Mouse (Mus musculus) neural tube, embryonic 11.5 days (tissue): ENCODE data around the gene Trmt61a. TPM values are rescaled to one million over a fixed set of nuclear protein-coding genes. Genes with fewer than 3 reads are reported as not detected.

Experiments used
- ATAC-seq: fragments of 200-750 bp; cut with Nextera tagmentation; 2 replicates; pipeline ENCODE4 v1.8.0; 2017; ENCODE audit warnings: moderate number of reproducible peaks, mild to moderate bottlenecking, moderate TSS enrichment, moderate library complexity; ENCODE audit not compliant: insufficient read depth, low FRiP score, low TSS enrichment
- DNase-seq: peaks from one replicate; pipeline ENCODE4 v3.0.0-alpha.2; 2015; ENCODE audit warnings: low spot score
- H3K27ac ChIP-seq: fragments of 300-500 bp; sonication (generic); 2 replicates; pipeline ENCODE4 v1.5.1; 2014; ENCODE audit warnings: low read depth, mild to moderate bottlenecking, low read length
- H3K27me3 ChIP-seq: fragments of 300-500 bp; sonication (generic); 2 replicates; pipeline ENCODE4 v1.6.1; 2014; ENCODE audit warnings: mild to moderate bottlenecking, low read length, mixed read lengths; ENCODE audit not compliant: control insufficient read depth, insufficient read depth
- H3K36me3 ChIP-seq: fragments of 300-500 bp; sonication (generic); 2 replicates; pipeline ENCODE4 v1.6.1; 2014; ENCODE audit warnings: mild to moderate bottlenecking, low read length, moderate library complexity, mixed read lengths; ENCODE audit not compliant: control insufficient read depth, insufficient read depth
- H3K4me1 ChIP-seq: fragments of 300-500 bp; sonication (generic); 2 replicates; pipeline ENCODE4 v1.6.1; 2014; ENCODE audit warnings: low read length, mixed read lengths; ENCODE audit not compliant: control insufficient read depth, insufficient read depth
- H3K4me2 ChIP-seq: fragments of 300-500 bp; sonication (generic); 2 replicates; pipeline ENCODE4 v1.6.1; 2014; ENCODE audit warnings: low read depth, mild to moderate bottlenecking, moderate library complexity
- H3K4me3 ChIP-seq: fragments of 300-500 bp; sonication (generic); 2 replicates; pipeline ENCODE4 v1.5.1; 2014; ENCODE audit warnings: low read depth, low read length
- H3K9ac ChIP-seq: fragments of 300-500 bp; sonication (generic); 2 replicates; pipeline ENCODE4 v1.6.1; 2014; ENCODE audit warnings: mild to moderate bottlenecking, low read length
- H3K9me3 ChIP-seq: fragments of 300-500 bp; sonication (generic); 2 replicates; pipeline ENCODE4 v1.6.1; 2016; ENCODE audit warnings: low read length; ENCODE audit not compliant: control insufficient read depth
- WGBS: fragments of 180-500 bp; shearing (Covaris S2); extraction: QIAGEN DNeasy Blood & Tissue Kit; methylation state at CpG from one replicate; pipeline ENCODE4 v1.1.7; 2014; 5-methylcytosine and 5-hydroxymethylcytosine counted together
- polyA plus RNA-seq: library from polyadenylated mRNA; unstranded; fragments of >200 nt; fragmentation: Nextera tagmentation; extraction: Ambion mirVana; gene quantifications from 2 replicates; pipeline ENCODE4 v1.2.1, GENCODE M21; 2014

The Trmt61a gene
- polyA plus RNA-seq, 1 experiment from 2014 or later = 6.6 TPM

DNA sequence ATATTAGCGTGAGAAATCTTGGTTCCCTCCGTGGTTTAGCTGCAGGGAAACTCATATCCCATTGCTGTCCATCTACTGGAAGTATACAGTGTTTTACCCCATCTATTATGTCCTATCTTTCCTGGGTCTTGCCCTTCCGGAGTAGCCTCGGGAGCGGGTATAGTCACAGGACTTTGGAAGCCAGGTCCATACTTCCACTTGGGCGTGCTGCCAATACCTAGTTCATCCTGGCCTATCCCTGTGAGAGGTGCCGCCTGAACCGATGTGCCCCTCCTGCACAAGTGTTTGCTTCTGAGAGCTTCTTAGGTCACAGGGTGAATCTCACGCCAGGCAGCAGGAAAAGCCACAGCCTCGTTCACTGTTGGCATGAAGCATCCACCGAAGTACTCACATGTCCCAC lies 11.5 kb downstream of the Trmt61a start:
- Histone ChIP-seq H3K36me3 (no peaks in the 10 kb centered on the region), H3K4me2 (no peak overlapping the region), H3K9ac (no peak overlapping the region), H3K4me1 (peaks cover 48% of the 10 kb centered on the region), H3K27me3 (no peaks in the 10 kb centered on the region), H3K9me3 (no peaks in the 10 kb centered on the region), H3K27ac (no peak overlapping the region), H3K4me3 (no peak overlapping the region)
- ATAC-seq (no peak), DNase-seq (no peak)
- WGBS = 89% methylated on average over 11 of the region's 11 CpGs

DNA sequence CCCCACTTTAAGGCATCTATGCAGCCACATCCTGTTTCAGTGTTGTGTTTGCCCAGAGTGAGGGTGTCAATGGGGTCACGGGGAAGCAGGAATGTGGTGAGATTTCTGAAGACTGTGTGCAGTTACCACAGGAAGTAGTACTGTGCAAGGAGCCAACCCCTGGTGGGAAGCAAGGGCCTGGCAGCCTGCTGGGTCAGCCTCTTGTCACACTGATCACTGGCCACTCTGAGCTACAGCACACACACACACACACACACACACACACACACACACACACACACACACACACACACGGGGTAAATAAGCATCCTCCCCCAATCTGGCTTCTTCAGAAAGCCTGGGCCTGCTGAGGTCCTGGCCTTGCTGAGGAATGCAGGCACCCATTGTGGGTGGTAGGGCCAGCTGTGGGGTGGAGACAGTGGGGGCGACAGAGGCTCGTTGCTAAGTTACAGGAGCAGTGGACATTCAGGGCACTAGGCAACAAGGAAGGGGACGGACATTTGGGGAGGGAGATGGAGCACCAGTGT lies 13.5 kb downstream of the Trmt61a start:
- DNase-seq = peak; percentile 77
- Histone ChIP-seq H3K4me2 (0 out of 2 replicates have a peak overlapping the region, but pooled peaks have one; percentile 14), H3K27ac (peak overlapping the region; percentile 92), H3K27me3 (no peaks in the 10 kb centered on the region), H3K9ac (peak overlapping the region; percentile 18; the same call in 1 of the 2 replicates), H3K4me3 (no peak overlapping the region), H3K36me3 (no peaks in the 10 kb centered on the region), H3K4me1 (peaks cover 65% of the 10 kb centered on the region), H3K9me3 (no peaks in the 10 kb centered on the region)
- ATAC-seq = peak; percentile 20; the same call in 1 of the 2 replicates
- 5% methylated on average over 5 of the region's 5 CpGs for WGBS

GRCm38 (mm10) chr12:111692899-111693298 lies 15.0 kb downstream of the Trmt61a start:
- peaks cover 56% of the 10 kb centered on the region for H3K4me1 ChIP-seq
- no peak overlapping the region for H3K4me3 ChIP-seq
- peak overlapping the region; percentile 92 for H3K27ac ChIP-seq
- H3K9me3 ChIP-seq = no peaks in the 10 kb centered on the region
- H3K36me3 ChIP-seq = no peaks in the 10 kb centered on the region
- no peaks in the 10 kb centered on the region for H3K27me3 ChIP-seq
- H3K4me2 ChIP-seq = no peak overlapping the region
- 64% methylated on average over 5 of the region's 5 CpGs for WGBS
- ATAC-seq (no peak), DNase-seq (no peak)
- H3K9ac ChIP-seq = peak overlapping the region; percentile 45

- DNase-seq (peak; percentile 89), ATAC-seq (peak; percentile 81)
- Histone ChIP-seq H3K4me1 (peaks cover 56% of the 10 kb centered on the region), H3K4me2 (peak overlapping the region; percentile 32), H3K27ac (peak overlapping the region; percentile 92), H3K9ac (peak overlapping the region; percentile 45), H3K4me3 (no peak overlapping the region), H3K36me3 (no peaks in the 10 kb centered on the region), H3K9me3 (no peaks in the 10 kb centered on the region), H3K27me3 (no peaks in the 10 kb centered on the region)
- WGBS = 21% methylated on average over 18 of the region's 18 CpGs
Observed at GRCm38 (mm10) chr12:111693341-111694270, 15.7 kb downstream of the Trmt61a start.

DNA sequence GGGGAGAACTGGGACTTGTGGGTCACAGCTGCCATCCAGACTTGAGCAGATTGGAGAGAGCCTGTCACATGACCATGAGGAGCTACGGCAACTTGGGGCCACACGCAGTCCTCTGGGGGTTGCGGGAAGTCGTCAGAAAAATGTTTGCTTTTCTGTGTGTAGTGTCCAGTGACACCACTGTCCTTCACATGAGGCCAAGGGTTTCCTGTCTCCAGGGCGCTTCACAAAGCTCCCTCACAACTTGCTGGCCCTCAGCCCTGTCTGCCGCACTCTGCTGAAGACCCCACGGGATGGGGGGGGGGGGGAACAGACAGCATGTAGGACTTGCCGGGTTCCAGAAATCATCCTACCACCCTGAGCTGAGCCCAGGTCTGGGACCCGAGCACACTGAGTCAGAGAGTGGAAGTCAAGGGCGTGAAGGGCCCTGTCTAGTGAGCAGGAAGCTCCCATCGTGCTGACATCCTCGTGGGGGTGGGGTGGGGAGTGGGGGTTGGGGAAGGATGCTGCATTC lies 16.4 kb downstream of the Trmt61a start:
- 6% methylated on average over 12 of the region's 12 CpGs for WGBS
- Histone ChIP-seq H3K9ac (peak overlapping the region; percentile 45), H3K4me1 (peaks cover 56% of the 10 kb centered on the region), H3K36me3 (no peaks in the 10 kb centered on the region), H3K27ac (peak overlapping the region; percentile 92), H3K9me3 (no peaks in the 10 kb centered on the region), H3K27me3 (no peaks in the 10 kb centered on the region), H3K4me3 (no peak overlapping the region), H3K4me2 (peak overlapping the region; percentile 32)
- no peak for DNase-seq
- ATAC-seq = peak; percentile 27

DNA sequence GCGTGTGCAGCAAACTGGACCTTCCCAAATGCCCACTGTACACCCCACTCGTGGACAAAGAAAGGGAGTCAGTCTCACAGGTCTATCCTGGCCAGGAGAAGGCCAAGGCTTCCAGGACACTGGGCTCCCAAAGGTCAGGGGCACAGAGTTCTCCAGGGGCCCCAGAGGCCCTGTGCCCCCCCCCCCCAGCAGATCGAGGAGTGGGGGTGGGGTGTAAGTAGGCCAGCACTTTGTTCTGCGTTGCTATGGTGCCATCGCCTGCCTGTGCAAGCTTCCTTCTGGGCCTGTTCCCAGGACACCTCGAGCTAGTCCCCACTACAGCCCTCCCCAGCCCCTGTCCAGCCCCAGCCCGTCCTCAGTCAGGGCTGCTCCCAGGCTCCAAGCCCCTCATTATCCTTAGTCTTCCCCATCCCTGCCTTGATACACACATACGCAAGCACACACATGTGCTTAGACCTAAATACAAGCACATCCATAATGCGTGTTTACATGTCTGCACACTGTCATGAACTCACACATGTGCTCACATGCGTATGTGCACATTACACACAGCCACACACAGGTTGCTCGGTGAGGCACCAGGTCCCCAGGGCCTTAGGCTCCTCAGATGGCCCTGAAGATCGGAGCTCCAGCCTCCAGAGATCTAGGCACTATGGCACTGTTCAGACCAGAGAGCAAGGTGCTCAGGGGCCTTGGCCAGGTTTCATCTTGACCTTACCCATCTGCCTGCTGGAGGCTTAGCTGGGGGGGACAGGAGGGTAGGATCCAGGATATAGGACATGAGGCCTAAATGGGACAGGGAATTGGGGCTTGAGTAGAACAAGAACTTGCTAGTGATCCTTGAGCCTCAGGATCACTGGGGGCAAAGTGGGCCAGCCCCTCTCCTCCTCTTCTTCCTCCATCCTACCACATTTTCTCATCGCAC lies 17.2 kb downstream of the Trmt61a start:
- H3K4me1 ChIP-seq = peaks cover 56% of the 10 kb centered on the region
- no peak overlapping the region for H3K4me3 ChIP-seq
- peak; percentile 72 for DNase-seq
- H3K9me3 ChIP-seq = no peaks in the 10 kb centered on the region
- H3K9ac ChIP-seq = peak overlapping the region; percentile 46
- 47% methylated on average over 12 of the region's 13 CpGs for WGBS
- peak; percentile 49 for ATAC-seq
- no peaks in the 10 kb centered on the region for H3K36me3 ChIP-seq
- H3K27ac ChIP-seq = peak overlapping the region; percentile 92
- peak overlapping the region; percentile 32 for H3K4me2 ChIP-seq
- no peaks in the 10 kb centered on the region for H3K27me3 ChIP-seq

- Histone ChIP-seq H3K4me3 (no peak overlapping the region), H3K27me3 (no peaks in the 10 kb centered on the region), H3K4me2 (no peak overlapping the region), H3K9ac (peak overlapping the region; percentile 14; the same call in 1 of the 2 replicates), H3K27ac (peak overlapping the region; percentile 92), H3K4me1 (peaks cover 47% of the 10 kb centered on the region), H3K9me3 (no peaks in the 10 kb centered on the region), H3K36me3 (no peaks in the 10 kb centered on the region)
- peak; percentile 84 for DNase-seq
- 23% methylated on average over 6 of the region's 6 CpGs for WGBS
- no peak for ATAC-seq
Observed at GRCm38 (mm10) chr12:111696239-111696638, 18.3 kb downstream of the Trmt61a start.

DNA sequence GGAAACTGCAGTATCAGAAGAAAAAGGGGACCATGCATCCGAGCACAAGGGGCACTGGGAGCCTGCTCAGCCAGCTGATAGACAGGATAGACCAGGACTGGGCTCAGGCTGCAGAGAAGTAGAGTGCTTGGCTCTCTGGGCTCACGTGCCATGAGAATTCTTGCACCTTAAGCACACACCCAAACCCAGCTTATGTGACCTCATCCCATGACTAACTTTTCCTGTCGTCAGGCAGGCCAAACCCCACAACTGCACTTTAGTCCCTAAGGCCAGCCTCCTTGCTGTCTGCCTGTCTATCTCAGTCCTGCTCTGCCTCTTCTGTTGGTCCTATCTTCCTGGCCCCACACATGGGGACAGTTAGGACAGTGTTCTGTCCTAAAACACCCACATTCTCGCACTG lies 19.8 kb downstream of the Trmt61a start:
- no peak overlapping the region for H3K27ac ChIP-seq
- no peaks in the 10 kb centered on the region for H3K9me3 ChIP-seq
- WGBS = 73% methylated on average over 4 of the region's 4 CpGs
- H3K4me1 ChIP-seq = peaks cover 33% of the 10 kb centered on the region
- H3K9ac ChIP-seq = no peak overlapping the region
- H3K4me3 ChIP-seq = no peak overlapping the region
- no peaks in the 10 kb centered on the region for H3K27me3 ChIP-seq
- H3K4me2 ChIP-seq = no peak overlapping the region
- DNase-seq = no peak
- ATAC-seq = no peak
- H3K36me3 ChIP-seq = no peaks in the 10 kb centered on the region
